Mouse (Mus musculus) intestine, postnatal 0 days (tissue): ENCODE measurements around the gene Knl1. TPM values are rescaled to one million over a fixed set of nuclear protein-coding genes. Genes with fewer than 3 reads are reported as not detected.

ENCODE experiments used
- ATAC-seq: fragments of 200-750 bp; cut with Nextera tagmentation; 2 replicates; pipeline ENCODE4 v1.8.0; 2017; ENCODE audit warnings: mild to moderate bottlenecking, moderate TSS enrichment, moderate library complexity
- H3K27ac ChIP-seq: fragments of 300-500 bp; sonication (generic); 2 replicates; pipeline ENCODE4 v1.5.1; 2014; ENCODE audit warnings: mild to moderate bottlenecking, low read depth, low read length, moderate library complexity
- H3K27me3 ChIP-seq: fragments of 300-500 bp; sonication (generic); replicated peaks from 2 replicates; pipeline ENCODE4 v1.6.1; 2014; ENCODE audit warnings: low read length, mixed read lengths; ENCODE audit not compliant: control insufficient read depth, insufficient read depth
- H3K36me3 ChIP-seq: fragments of 300-500 bp; sonication (generic); 2 replicates; pipeline ENCODE4 v1.6.1; 2014; ENCODE audit warnings: mild to moderate bottlenecking, moderate library complexity; ENCODE audit not compliant: control insufficient read depth, insufficient read depth
- H3K4me1 ChIP-seq: fragments of 300-500 bp; sonication (generic); replicated peaks from 2 replicates; pipeline ENCODE4 v1.6.1; 2014; ENCODE audit warnings: antibody characterized with exemption, low read length, mixed read lengths; ENCODE audit not compliant: control insufficient read depth, insufficient read depth
- H3K4me2 ChIP-seq: fragments of 300-500 bp; sonication (generic); replicated peaks from 2 replicates; pipeline ENCODE4 v1.6.1; 2014; ENCODE audit warnings: low read depth, mild to moderate bottlenecking, moderate library complexity
- H3K4me3 ChIP-seq: fragments of 300-500 bp; sonication (generic); 2 replicates; pipeline ENCODE4 v1.5.1; 2014; ENCODE audit warnings: low read depth, low read length
- H3K9ac ChIP-seq: fragments of 300-500 bp; sonication (generic); 2 replicates; pipeline ENCODE4 v1.6.1; 2014; ENCODE audit warnings: mild to moderate bottlenecking, low read depth, low read length
- H3K9me3 ChIP-seq: fragments of 300-500 bp; sonication (generic); 2 replicates; pipeline ENCODE4 v1.6.1; 2016; ENCODE audit warnings: mixed run types; ENCODE audit not compliant: control insufficient read depth
- CTCF ChIP-seq: sonication (generic); IDR thresholded peaks from 2 replicates; pipeline ENCODE4 v1.5.1; 2016; ENCODE audit warnings: low read depth, mild to moderate bottlenecking, control low read depth, antibody characterized with exemption, moderate library complexity
- WGBS: fragments of 180-500 bp; shearing (Covaris S2); extraction: QIAGEN DNeasy Blood & Tissue Kit; methylation state at CpG from one replicate; pipeline ENCODE4 v1.1.7; 2014; 5-methylcytosine and 5-hydroxymethylcytosine counted together
- polyA plus RNA-seq: library from polyadenylated mRNA; unstranded; fragments of >200 nt; fragmentation: Nextera tagmentation; extraction: Ambion mirVana; gene quantifications from 2 replicates; pipeline ENCODE4 v1.2.1, GENCODE M21; 2015

The Knl1 gene
- 12.0 and 15.2 TPM in 2 replicates for polyA plus RNA-seq

- Histone ChIP-seq H3K36me3 (no peaks in the 10 kb centered on the region), H3K9me3 (no peaks in the 10 kb centered on the region), H3K9ac (peak within 1 kb of the TSS; percentile 78), H3K4me2 (peak within 1 kb of the TSS; percentile 70), H3K4me3 (peak within 1 kb of the TSS; percentile 90), H3K4me1 (0 out of 2 replicates have a peak, but pooled peaks cover 9% of the 10 kb centered on the region), H3K27me3 (no peaks in the 10 kb centered on the region), H3K27ac (peak within 1 kb of the TSS; percentile 76)
- WGBS: under 1% methylated on average over 66 of the region's 77 CpGs
- peak; percentile 91 for ATAC-seq
- TF ChIP-seq CTCF: no peak
Observed at GRCm38 (mm10) chr2:119046649-119047611, at the start of gene Knl1. Gene Knl1, plus strand, starts transcription at chr2:119047119.

- TF ChIP-seq CTCF: no peak
- 34% methylated on average over 6 of the region's 6 CpGs for WGBS
- H3K36me3 ChIP-seq: no peaks in the 10 kb centered on the region
Observed at GRCm38 (mm10) chr2:118998115-118998866, 48.6 kb upstream of the Knl1 start.

GRCm38 (mm10) chr2:118999025-118999639 lies 47.8 kb upstream of the Knl1 start:
- no peaks in the 10 kb centered on the region for H3K36me3 ChIP-seq
- no peak for ATAC-seq
- no peak overlapping the region for H3K4me3 ChIP-seq
- no peaks in the 10 kb centered on the region for H3K4me1 ChIP-seq
- TF ChIP-seq CTCF: no peak
- H3K27ac ChIP-seq: no peak overlapping the region
- no peak overlapping the region for H3K4me2 ChIP-seq
- WGBS: 82% methylated on average over 3 of the region's 3 CpGs
- H3K27me3 ChIP-seq: peaks cover 4% of the 10 kb centered on the region; the same call in 1 of the 2 replicates
- H3K9ac ChIP-seq: no peak overlapping the region
- no peaks in the 10 kb centered on the region for H3K9me3 ChIP-seq

More at GRCm38 (mm10) chr2:118998115-118998866, 48.6 kb upstream of the Knl1 start:
- Histone ChIP-seq H3K27me3 (peaks cover 4% of the 10 kb centered on the region; the same call in 1 of the 2 replicates), H3K4me3 (no peak overlapping the region), H3K4me1 (no peaks in the 10 kb centered on the region), H3K9ac (no peak overlapping the region), H3K27ac (no peak overlapping the region), H3K9me3 (no peaks in the 10 kb centered on the region), H3K4me2 (no peak overlapping the region)
- no peak for ATAC-seq

- Histone ChIP-seq H3K36me3 (no peaks in the 10 kb centered on the region), H3K4me1 (no peaks in the 10 kb centered on the region), H3K9ac (no peak overlapping the region), H3K27ac (no peak overlapping the region), H3K27me3 (no peaks in the 10 kb centered on the region), H3K4me2 (no peak overlapping the region), H3K9me3 (no peaks in the 10 kb centered on the region), H3K4me3 (no peak overlapping the region)
- 80% methylated on average over 7 of the region's 7 CpGs for WGBS
- ATAC-seq: no peak
- no peak for TF ChIP-seq CTCF
Observed at GRCm38 (mm10) chr2:119006886-119007285, 40.0 kb upstream of the Knl1 start.

GRCm38 (mm10) chr2:119009376-119009775 lies 37.5 kb upstream of the Knl1 start:
- Histone ChIP-seq H3K27ac (no peak overlapping the region), H3K9me3 (no peaks in the 10 kb centered on the region), H3K36me3 (no peaks in the 10 kb centered on the region), H3K4me1 (no peaks in the 10 kb centered on the region), H3K27me3 (no peaks in the 10 kb centered on the region), H3K4me2 (no peak overlapping the region), H3K4me3 (no peak overlapping the region), H3K9ac (no peak overlapping the region)
- ATAC-seq: no peak
- WGBS: 87% methylated on average over 2 of the region's 2 CpGs
- TF ChIP-seq CTCF: no peak
